Mouse (Mus musculus) layer of hippocampus, adult 2 months (tissue): ENCODE data around the gene Bmp4. TPM values are rescaled to one million over a fixed set of nuclear protein-coding genes. Genes with fewer than 3 reads are reported as not detected.

Experiments
- DNase-seq, 2 experiments: peaks; one replicate each; pipeline ENCODE4 v3.0.0; 2022; ENCODE audit warnings: low spot score in 2 of 2
- H3K27ac ChIP-seq: fragments of 200-600 bp; 2 replicates; pipeline ENCODE4 v1.8.1; 2022
- H3K4me3 ChIP-seq: fragments of 200-600 bp; 2 replicates; pipeline ENCODE4 v1.8.1; 2022; ENCODE audit warnings: mild to moderate bottlenecking
- CTCF ChIP-seq: fragments of 200-600 bp; conservative IDR thresholded peaks from 2 replicates; pipeline ENCODE4 v1.8.1; 2022; ENCODE audit warnings: antibody characterized with exemption, mild to moderate bottlenecking, moderate library complexity
- total RNA-seq, 2 experiments: library from RNA; stranded (reverse); gene quantifications; 2 replicates each; pipeline ENCODE4 v1.2.3; 2021

Gene Bmp4
- total RNA-seq, 2 experiments from 2014 or later = 3.0 to 3.2 TPM

GRCm38 (mm10) chr14:46379285-46379684, 11.2 kb downstream of the Bmp4 start, which contains the start of gene Gm15217:
Gene Gm15217, plus strand, starts transcription at chr14:46379414.
- DNase-seq = no peak
- TF ChIP-seq CTCF = no peak
- Histone ChIP-seq H3K27ac (no peak within 1 kb of the TSS), H3K4me3 (no peak within 1 kb of the TSS)

GRCm38 (mm10) chr14:46375796-46376195, 14.7 kb downstream of the Bmp4 start:
- no peak for DNase-seq
- Histone ChIP-seq H3K27ac (no peak overlapping the region), H3K4me3 (no peak overlapping the region)
- TF ChIP-seq CTCF = no peak

GRCm38 (mm10) chr14:46372452-46372851, 18.0 kb downstream of the Bmp4 start:
- H3K27ac ChIP-seq = no peak overlapping the region
- DNase-seq = no peak
- H3K4me3 ChIP-seq = no peak overlapping the region
- TF ChIP-seq CTCF = no peak

GRCm38 (mm10) chr14:46363209-46363608, 27.3 kb downstream of the Bmp4 start:
- no peak for DNase-seq
- peak; percentile 16; the same call in 1 of the 2 replicates for TF ChIP-seq CTCF
- Histone ChIP-seq H3K27ac (no peak overlapping the region), H3K4me3 (no peak overlapping the region)

GRCm38 (mm10) chr14:46357696-46358095, 32.8 kb downstream of the Bmp4 start:
- no peak for DNase-seq
- Histone ChIP-seq H3K27ac (no peak overlapping the region), H3K4me3 (no peak overlapping the region)
- TF ChIP-seq CTCF = no peak

- no peak for DNase-seq
- TF ChIP-seq CTCF = no peak
- no peak overlapping the region for H3K4me3 ChIP-seq
- H3K27ac ChIP-seq = no peak overlapping the region
Measured at GRCm38 (mm10) chr14:46357286-46357685, 33.2 kb downstream of the Bmp4 start.

GRCm38 (mm10) chr14:46344750-46345149, 45.7 kb downstream of the Bmp4 start:
- no peak for DNase-seq
- TF ChIP-seq CTCF = no peak
- Histone ChIP-seq H3K27ac (no peak overlapping the region), H3K4me3 (no peak overlapping the region)

GRCm38 (mm10) chr14:46338801-46339200, 51.7 kb downstream of the Bmp4 start:
- Histone ChIP-seq H3K4me3 (no peak overlapping the region), H3K27ac (no peak overlapping the region)
- TF ChIP-seq CTCF = no peak
- DNase-seq = no peak

Other genes starting within 250 kb of the Bmp4 start
- gene Gm15217, start 11.3 kb downstream of the Bmp4 start, total RNA-seq = not detected